Mouse (Mus musculus) kidney, postnatal 0 days (tissue): Measurements from ENCODE around the gene Asb17. TPM values are rescaled to one million over a fixed set of nuclear protein-coding genes. Genes with fewer than 3 reads are reported as not detected.
A peak's percentile ranks its signal among the peaks of the same experiment; 100 is the strongest.

Experiments
- ATAC-seq: fragments of 200-750 bp; cut with Nextera tagmentation; replicated peaks from 2 replicates; pipeline ENCODE4 v1.8.0; 2017; ENCODE audit warnings: low read depth, moderate number of reproducible peaks, moderate TSS enrichment, moderate library complexity; ENCODE audit not compliant: low FRiP score
- DNase-seq: peaks from one replicate; pipeline ENCODE4 v3.0.0-alpha.2; 2016; ENCODE audit warnings: low spot score
- H3K27ac ChIP-seq: fragments of 300-500 bp; sonication (generic); 2 replicates; pipeline ENCODE4 v1.5.1; 2014; ENCODE audit warnings: mild to moderate bottlenecking
- H3K27me3 ChIP-seq: fragments of 300-500 bp; sonication (generic); 2 replicates; pipeline ENCODE4 v1.6.1; 2014; ENCODE audit warnings: low read length, mixed read lengths; ENCODE audit not compliant: insufficient read depth
- H3K36me3 ChIP-seq: fragments of 300-500 bp; sonication (generic); 2 replicates; pipeline ENCODE4 v1.6.1; 2014; ENCODE audit warnings: low read length, mixed read lengths; ENCODE audit not compliant: insufficient read depth
- H3K4me1 ChIP-seq: fragments of 300-500 bp; sonication (generic); replicated peaks from 2 replicates; pipeline ENCODE4 v1.6.1; 2014; ENCODE audit warnings: antibody characterized with exemption, low read length, mixed read lengths; ENCODE audit not compliant: insufficient read depth
- H3K4me2 ChIP-seq: fragments of 300-500 bp; sonication (generic); 2 replicates; pipeline ENCODE4 v1.6.1; 2014; ENCODE audit warnings: mild to moderate bottlenecking, low read length, moderate library complexity, mixed read lengths
- H3K4me3 ChIP-seq: fragments of 300-500 bp; sonication (generic); replicated peaks from 2 replicates; pipeline ENCODE4 v1.5.1; 2014; ENCODE audit warnings: low read depth, low read length
- H3K9ac ChIP-seq: fragments of 300-500 bp; sonication (generic); 2 replicates; pipeline ENCODE4 v1.6.1; 2014; ENCODE audit warnings: low read depth, low read length
- H3K9me3 ChIP-seq: fragments of 300-500 bp; sonication (generic); replicated peaks from 2 replicates; pipeline ENCODE4 v1.6.1; 2016; ENCODE audit warnings: low read length, inconsistent platforms, mixed read lengths
- CTCF ChIP-seq: IDR thresholded peaks from 2 replicates; pipeline ENCODE4 v1.5.1; 2016; ENCODE audit warnings: antibody characterized with exemption, low read depth, mild to moderate bottlenecking, moderate library complexity
- WGBS: fragments of 180-500 bp; shearing (Covaris S2); extraction: QIAGEN DNeasy Blood & Tissue Kit; methylation state at CpG from one replicate; pipeline ENCODE4 v1.1.7; 2014; 5-methylcytosine and 5-hydroxymethylcytosine counted together
- polyA plus RNA-seq: library from polyadenylated mRNA; unstranded; fragments of >200 nt; fragmentation: Nextera tagmentation; extraction: Ambion mirVana; gene quantifications from 2 replicates; pipeline ENCODE4 v1.2.1, GENCODE M21; 2015

Asb17 gene
- polyA plus RNA-seq, 1 experiment from 2014 or later, result not detected

- H3K4me1 ChIP-seq, result no peaks in the 10 kb centered on the region
- H3K4me3 ChIP-seq, result no peak overlapping the region
- WGBS, result 75% methylated on average over 11 of the region's 11 CpGs
- H3K27ac ChIP-seq, result no peak overlapping the region
- H3K9me3 ChIP-seq, result no peaks in the 10 kb centered on the region
- peak; percentile 35 for DNase-seq
- H3K27me3 ChIP-seq, result no peaks in the 10 kb centered on the region
- H3K9ac ChIP-seq, result no peak overlapping the region
- no peaks in the 10 kb centered on the region for H3K36me3 ChIP-seq
- H3K4me2 ChIP-seq, result no peak overlapping the region
- TF ChIP-seq CTCF, result peak; percentile 72
- ATAC-seq, result peak; percentile 78; the same call in 1 of the 2 replicates
These were observed 12.8 kb upstream of the Asb17 start for GRCm38 (mm10) chr3:153831014-153831872.

DNA sequence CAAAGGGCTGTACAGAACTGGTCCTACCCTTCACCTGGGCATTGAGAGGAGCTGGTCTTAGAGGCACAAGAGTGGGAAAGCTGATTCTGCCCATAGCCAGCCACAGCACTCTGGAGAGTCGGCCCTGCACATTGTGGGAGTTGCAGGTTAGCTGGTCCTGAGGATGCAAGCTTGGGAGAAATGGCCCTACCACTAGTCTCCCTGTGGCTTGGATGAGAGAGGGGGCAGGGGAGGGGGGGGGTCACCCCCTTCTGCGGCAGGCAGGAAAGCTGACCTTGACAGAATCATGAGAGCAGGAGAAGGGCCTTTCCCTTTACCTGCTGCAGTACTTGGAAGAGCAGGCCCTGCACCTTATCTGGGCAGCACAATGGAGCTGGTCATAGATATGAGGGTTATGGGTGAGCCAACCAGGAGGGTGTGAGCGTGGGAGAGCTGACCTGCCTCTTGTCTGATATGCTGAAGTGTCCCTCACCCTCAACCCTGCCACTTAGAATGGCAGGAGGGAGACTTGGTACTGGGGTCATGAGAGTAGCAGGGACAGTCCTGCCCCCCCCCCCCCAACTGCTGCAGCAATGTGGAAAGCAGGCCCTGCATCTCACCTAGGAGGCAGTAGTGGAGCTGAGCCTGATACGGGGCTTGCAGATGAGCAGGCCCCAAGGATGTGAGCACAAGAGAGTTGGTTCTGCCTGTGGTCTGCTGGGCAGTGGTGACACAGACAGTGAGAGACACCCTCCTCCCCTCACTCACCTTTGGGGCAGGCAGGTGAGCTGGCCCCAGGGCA lies 11.9 kb upstream of the Asb17 start:
- Histone ChIP-seq H3K4me2 (no peak overlapping the region), H3K9ac (no peak overlapping the region)
- no peak for ATAC-seq

GRCm38 (mm10) chr3:153832654-153832945 lies 11.4 kb upstream of the Asb17 start:
- no peaks in the 10 kb centered on the region for H3K4me1 ChIP-seq
- no peak for DNase-seq

More for the DNA sequence above, 11.9 kb upstream of the Asb17 start:
- WGBS, result 78% methylated on average over 4 of the region's 4 CpGs
- no peaks in the 10 kb centered on the region for H3K4me1 ChIP-seq
- no peaks in the 10 kb centered on the region for H3K27me3 ChIP-seq
- no peak for DNase-seq
- H3K27ac ChIP-seq, result no peak overlapping the region
- no peak for TF ChIP-seq CTCF
- H3K36me3 ChIP-seq, result no peaks in the 10 kb centered on the region
- no peaks in the 10 kb centered on the region for H3K9me3 ChIP-seq
- H3K4me3 ChIP-seq, result no peak overlapping the region

GRCm38 (mm10) chr3:153834071-153834470 lies 9.9 kb upstream of the Asb17 start:
- Histone ChIP-seq H3K27me3 (no peaks in the 10 kb centered on the region), H3K27ac (no peak overlapping the region), H3K4me2 (no peak overlapping the region), H3K4me3 (no peak overlapping the region), H3K9me3 (no peaks in the 10 kb centered on the region), H3K36me3 (no peaks in the 10 kb centered on the region), H3K9ac (no peak overlapping the region), H3K4me1 (no peaks in the 10 kb centered on the region)
- DNase-seq (no peak), ATAC-seq (no peak)
- no peak for TF ChIP-seq CTCF
- WGBS, result 91% methylated on average over 4 of the region's 4 CpGs

More at GRCm38 (mm10) chr3:153832654-153832945, 11.4 kb upstream of the Asb17 start:
- no peak overlapping the region for H3K9ac ChIP-seq
- no peaks in the 10 kb centered on the region for H3K27me3 ChIP-seq
- H3K4me3 ChIP-seq, result no peak overlapping the region
- H3K4me2 ChIP-seq, result no peak overlapping the region
- no peaks in the 10 kb centered on the region for H3K36me3 ChIP-seq
- H3K27ac ChIP-seq, result no peak overlapping the region
- ATAC-seq, result no peak
- WGBS, result 64% methylated on average over 5 of the region's 6 CpGs
- no peak for TF ChIP-seq CTCF
- H3K9me3 ChIP-seq, result no peaks in the 10 kb centered on the region

DNA sequence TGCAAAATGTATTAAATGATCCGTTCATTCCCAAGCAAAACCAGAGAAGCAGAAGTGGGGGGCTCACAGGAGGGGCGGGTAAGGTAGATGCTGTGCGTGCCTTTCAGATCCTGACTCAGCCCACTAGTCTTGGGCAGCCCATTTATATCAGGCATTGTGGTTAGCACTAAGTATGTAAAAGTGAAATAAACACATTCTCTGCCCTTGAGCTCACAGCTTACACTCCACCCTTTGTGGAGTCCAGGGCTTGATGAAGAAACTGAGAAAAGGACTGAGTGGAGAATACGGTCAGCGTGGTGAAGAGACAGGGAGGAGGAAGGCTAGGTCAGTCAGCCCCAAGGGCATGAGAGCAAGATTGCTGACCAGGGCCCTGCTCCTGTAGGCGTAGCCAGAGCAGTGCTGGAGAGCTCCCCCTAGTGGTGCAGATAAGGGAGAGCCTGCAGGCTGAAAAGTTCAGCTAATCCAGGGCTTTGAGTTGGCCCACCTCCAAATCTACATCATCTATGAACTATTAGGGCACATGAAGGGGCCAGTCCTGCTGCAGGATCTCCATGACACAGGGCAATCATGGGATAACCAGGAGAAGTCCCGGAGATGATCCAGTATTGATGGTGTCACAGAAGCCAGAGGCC lies 8.4 kb upstream of the Asb17 start:
- Histone ChIP-seq H3K4me2 (no peak overlapping the region), H3K9me3 (no peaks in the 10 kb centered on the region), H3K27me3 (no peaks in the 10 kb centered on the region), H3K27ac (no peak overlapping the region), H3K9ac (no peak overlapping the region), H3K36me3 (no peaks in the 10 kb centered on the region), H3K4me3 (no peak overlapping the region), H3K4me1 (no peaks in the 10 kb centered on the region)
- ATAC-seq (peak; percentile 65), DNase-seq (peak; percentile 87)
- TF ChIP-seq CTCF, result peak; percentile 93
- 62% methylated on average over 7 of the region's 7 CpGs for WGBS

DNA sequence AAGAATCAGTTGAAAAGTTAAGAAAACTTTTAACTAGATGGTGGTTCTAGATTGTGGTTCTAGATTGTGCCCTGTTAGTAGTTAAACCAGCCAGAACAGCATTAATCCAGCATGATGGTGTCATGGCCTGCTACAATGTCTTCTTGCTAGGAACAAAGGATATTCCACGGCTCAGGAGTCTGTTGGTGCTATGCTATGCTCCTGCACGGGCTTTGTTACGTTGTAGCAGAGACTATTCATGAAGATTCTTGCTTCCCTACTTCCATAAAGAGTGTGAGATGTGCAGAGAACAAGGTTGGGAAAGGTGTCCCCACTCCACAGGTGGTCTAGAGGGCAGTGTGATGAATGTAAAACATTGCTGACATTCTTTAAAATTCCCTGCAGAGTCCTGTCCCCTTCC lies 7.7 kb upstream of the Asb17 start:
- H3K4me2 ChIP-seq, result no peak overlapping the region
- H3K27ac ChIP-seq, result no peak overlapping the region
- DNase-seq (no peak), ATAC-seq (no peak)
- no peak overlapping the region for H3K4me3 ChIP-seq
- H3K4me1 ChIP-seq, result no peaks in the 10 kb centered on the region
- WGBS, result 78% methylated on average over 3 of the region's 3 CpGs
- no peaks in the 10 kb centered on the region for H3K9me3 ChIP-seq
- H3K36me3 ChIP-seq, result no peaks in the 10 kb centered on the region
- H3K9ac ChIP-seq, result no peak overlapping the region
- no peaks in the 10 kb centered on the region for H3K27me3 ChIP-seq
- no peak for TF ChIP-seq CTCF
